Mouse (Mus musculus): Measurements from ENCODE around the gene Kdm5b.

GRCm38 (mm10) chr1:134680617-134681016 is 120.6 kb downstream of the Kdm5b start:
- TF ChIP-seq CTCF (IDR thresholded peaks at IDR 0.05; ENCODE audit: low read depth, low read length) (no peak), POLR2A (IDR thresholded peaks at IDR 0.05; ENCODE audit: borderline replicate concordance, low read depth, low read length) (no peak)
